Mouse (Mus musculus) hematopoietic stem cell, adult 5-6 weeks (primary cell): ENCODE data around the gene Cxcl9. TPM values are rescaled to one million over a fixed set of nuclear protein-coding genes. Genes with fewer than 3 reads are reported as not detected.
"Not testable (repeated sequence)": the region's sequence is repeated elsewhere in the genome, so short reads cannot be mapped to it uniquely, and the experiment has no call there.

Source experiments
- ATAC-seq, 2 experiments: fragments of 125-278 bp in 1 of 2; replicated peaks in 1 of 2; 2 replicates each; pipeline ENCODE4 v1.8.0; 2016 to 2017; ENCODE audit warnings: inconsistent platforms in 2 of 2, mild to moderate bottlenecking in 2 of 2, moderate number of reproducible peaks in 2 of 2, low read depth in 1 of 2, moderate TSS enrichment in 1 of 2; ENCODE audit not compliant: low FRiP score in 2 of 2, poor library complexity in 2 of 2, severe bottlenecking in 2 of 2, insufficient read depth in 1 of 2, low TSS enrichment in 1 of 2
- total RNA-seq: library from RNA; stranded (forward); fragments of 172-1452, 232-1000 nt; gene quantifications from 2 replicates; pipeline ENCODE4 v1.2.3, GENCODE M21; 2017

The Cxcl9 gene
- total RNA-seq, 1 experiment from 2014 or later: 0.65 TPM

- not testable (repeated sequence) for ATAC-seq
Measured at GRCm38 (mm10) chr5:92352716-92353115, 24.8 kb upstream of the Cxcl9 start.

- ATAC-seq: no peak
Measured at GRCm38 (mm10) chr5:92349731-92350130, 21.9 kb upstream of the Cxcl9 start.

- peak; percentile 83 to 86 for ATAC-seq
Measured at GRCm38 (mm10) chr5:92348794-92349413, 21.0 kb upstream of the Cxcl9 start, which contains the start of gene Cxcl10. TSS of gene Cxcl10 (minus strand) at chr5:92348889.

- ATAC-seq: no peak
Measured at GRCm38 (mm10) chr5:92345006-92345405, 17.1 kb upstream of the Cxcl9 start.

DNA sequence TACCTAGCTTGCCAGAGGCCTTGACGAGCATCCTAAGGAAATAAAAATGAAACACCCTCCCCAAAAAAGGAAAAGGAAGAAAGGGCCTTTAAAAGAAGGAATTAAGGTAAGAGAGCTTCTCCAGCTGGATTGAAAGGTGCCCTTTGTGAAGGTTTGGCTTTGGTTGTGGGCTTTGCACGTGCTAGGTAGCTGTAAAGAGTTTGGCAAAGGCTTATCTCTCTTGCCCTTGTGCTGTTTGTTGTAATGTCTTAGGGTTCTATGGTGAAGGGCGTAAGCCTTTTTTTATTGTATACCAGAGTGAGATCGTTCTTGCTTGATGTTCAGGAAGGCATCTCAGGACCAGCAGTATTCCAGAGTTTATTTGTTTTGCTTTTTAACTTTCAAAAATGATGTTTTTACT lies 12.7 kb upstream of the Cxcl9 start:
- no peak for ATAC-seq

- ATAC-seq: no peak
Measured at GRCm38 (mm10) chr5:92336743-92337142, 8.9 kb upstream of the Cxcl9 start.

- ATAC-seq: peak; percentile 14 to 37; a peak in 2 of 4 replicates
Measured at GRCm38 (mm10) chr5:92332359-92332840, 4.5 kb upstream of the Cxcl9 start.

DNA sequence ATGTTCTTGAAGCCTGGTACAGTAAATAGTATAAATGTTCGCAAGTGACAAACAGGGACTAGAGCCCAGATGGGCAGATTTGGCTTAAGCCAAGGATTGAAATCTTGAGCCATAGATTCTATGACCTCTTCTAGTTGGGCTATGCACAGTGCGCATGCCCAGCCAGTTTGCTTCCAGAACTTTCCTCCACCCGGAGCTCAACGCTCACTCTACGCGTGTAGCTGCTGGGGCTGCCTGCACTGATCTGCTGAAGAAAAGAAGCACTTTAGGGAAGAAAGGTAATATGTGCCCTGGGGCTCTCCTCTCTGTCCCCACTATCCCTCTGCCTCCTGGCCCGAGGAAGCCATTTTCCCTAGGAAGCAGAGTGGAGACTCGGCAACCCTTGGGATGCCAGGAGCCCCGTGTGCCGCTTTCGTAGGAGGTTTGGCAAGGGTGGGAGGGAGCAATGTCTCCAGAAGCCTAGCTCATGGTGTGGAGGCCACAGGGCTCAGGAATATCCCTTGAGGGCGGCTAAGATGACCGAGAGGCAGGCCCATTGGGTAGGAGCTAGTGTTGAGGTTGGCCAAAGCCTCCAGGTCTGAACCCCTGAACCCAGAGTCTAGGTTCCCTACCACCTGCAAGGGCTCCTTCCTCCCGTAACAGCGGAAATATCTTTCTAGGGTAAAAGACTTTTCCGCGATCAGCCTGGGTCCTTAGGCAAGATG lies 3.9 kb upstream of the Cxcl9 start, which contains the start of gene Art3:
TSS of gene Art3 (plus strand) at position 193 of the 704 bp plus-strand sequence.
- ATAC-seq: peak in 1 of 2 experiments; percentile 32; a peak in 2 of 4 replicates

- 0 out of 4 replicates have a peak, but pooled peaks of 1 of the 2 experiments have one; percentile 16 for ATAC-seq
Measured at GRCm38 (mm10) chr5:92331122-92331521, 3.2 kb upstream of the Cxcl9 start.

GRCm38 (mm10) chr5:92327367-92327766 lies 512 bp downstream of the Cxcl9 start:
- peak; percentile 60 to 84 for ATAC-seq

DNA sequence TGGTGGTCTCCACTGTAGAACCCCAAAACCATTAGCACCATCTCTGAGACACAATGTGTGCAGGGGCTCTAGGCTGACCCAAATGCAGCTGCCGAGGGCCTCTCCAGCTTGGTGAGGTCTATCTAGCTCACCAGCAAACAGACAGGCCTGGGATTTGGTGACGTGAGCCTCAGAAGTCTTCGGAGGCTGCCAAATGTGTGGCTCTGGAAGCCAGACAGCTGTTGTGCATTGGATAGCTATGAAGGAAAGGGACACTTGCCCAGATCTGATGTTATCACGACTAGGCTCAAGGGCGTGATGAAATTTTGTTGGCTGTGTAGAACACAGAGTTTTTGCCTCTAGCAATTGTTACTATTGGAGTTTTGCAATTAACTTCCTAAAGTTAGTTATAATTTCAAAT lies 4.6 kb downstream of the Cxcl9 start:
- no peak for ATAC-seq

- no peak for ATAC-seq
Measured at GRCm38 (mm10) chr5:92322612-92323011, 5.3 kb downstream of the Cxcl9 start.

GRCm38 (mm10) chr5:92321631-92322400 lies 6.1 kb downstream of the Cxcl9 start:
- ATAC-seq: no peak

- ATAC-seq: peak in 1 of 2 experiments; percentile 41; a peak in 1 of 4 replicates
Measured at GRCm38 (mm10) chr5:92318596-92318995, 9.3 kb downstream of the Cxcl9 start.

GRCm38 (mm10) chr5:92318119-92318518 lies 9.8 kb downstream of the Cxcl9 start:
- ATAC-seq: peak in 1 of 2 experiments; percentile 59; a peak in 1 of 4 replicates

- no peak for ATAC-seq
Measured at GRCm38 (mm10) chr5:92313776-92314175, 14.1 kb downstream of the Cxcl9 start.

- peak; percentile 43 to 54; a peak in 3 of 4 replicates for ATAC-seq
Measured at GRCm38 (mm10) chr5:92312046-92312715, 15.7 kb downstream of the Cxcl9 start.
